Mouse (Mus musculus) thymus, adult 2 months (tissue): ENCODE data around the gene Pde4d.

ENCODE experiments used
- CTCF ChIP-seq: fragments of 200-500 bp; IDR thresholded peaks from 2 replicates; pipeline ENCODE4 v1.5.1; 2012; ENCODE audit warnings: mild to moderate bottlenecking, control low read depth, low read length, moderate library complexity, borderline replicate concordance; ENCODE audit not compliant: control insufficient read depth, poor library complexity, insufficient read depth; ENCODE audit errors: extremely low read depth
- POLR2A ChIP-seq: fragments of 200-500 bp; IDR thresholded peaks from 2 replicates; pipeline ENCODE4 v1.6.1; 2012; ENCODE audit warnings: mild to moderate bottlenecking, low read length, control low read depth, moderate library complexity; ENCODE audit not compliant: control insufficient read depth, poor library complexity, insufficient read depth; ENCODE audit errors: extremely low read depth

DNA sequence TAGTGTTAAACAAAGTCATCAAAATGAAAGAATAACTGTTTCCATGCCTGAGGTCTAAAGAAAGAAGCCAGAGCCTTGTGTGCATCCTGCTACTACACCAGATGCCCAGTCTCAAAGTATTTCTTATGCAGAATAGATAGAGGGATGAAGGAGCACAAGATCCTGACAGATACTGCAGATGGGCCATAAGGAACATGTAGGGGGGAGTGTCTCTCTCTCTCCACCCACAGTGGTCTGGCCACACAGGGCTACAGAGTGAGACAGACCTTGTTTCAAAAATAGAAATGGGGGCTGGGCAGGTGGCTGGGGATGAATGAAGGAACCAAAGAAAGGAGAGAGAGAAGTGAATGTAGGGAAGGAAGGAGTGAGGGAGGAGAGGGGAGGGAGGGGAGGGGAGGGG is 1188.5 kb downstream of the Pde4d start:
- TF ChIP-seq CTCF (no peak), POLR2A (no peak)
